Mouse (Mus musculus) spleen, postnatal 10 days (tissue): ENCODE results near the gene Cbx1.
"Not testable (repeated sequence)": the region's sequence is repeated elsewhere in the genome, so short reads cannot be mapped to it uniquely, and the experiment has no call there.

Source experiments
- DNase-seq, 2 experiments: peaks; one replicate each; pipeline ENCODE4 v3.0.0; 2021 to 2022; ENCODE audit warnings: low spot score in 2 of 2

Gene Cbx1

GRCm38 (mm10) chr11:96775665-96776064 is 13.3 kb upstream of the Cbx1 start:
- DNase-seq: no peak

- no peak for DNase-seq
Measured at GRCm38 (mm10) chr11:96776068-96776467, 12.9 kb upstream of the Cbx1 start.

GRCm38 (mm10) chr11:96776968-96777962 is 11.7 kb upstream of the Cbx1 start, which contains the start of gene Snx11:
Gene Snx11, minus strand, starts transcription at chr11:96777559.
- DNase-seq: peak; percentile 99

GRCm38 (mm10) chr11:96778061-96778627 is 10.8 kb upstream of the Cbx1 start:
- DNase-seq: not testable (repeated sequence)

- no peak for DNase-seq
Measured at GRCm38 (mm10) chr11:96780306-96780705, 8.6 kb upstream of the Cbx1 start.

- no peak for DNase-seq
Measured at GRCm38 (mm10) chr11:96781425-96781824, 7.5 kb upstream of the Cbx1 start.

GRCm38 (mm10) chr11:96784847-96785246 is 4.1 kb upstream of the Cbx1 start:
- peak; percentile 82 to 91 for DNase-seq

- no peak for DNase-seq
Measured at GRCm38 (mm10) chr11:96786731-96787450, 2.0 kb upstream of the Cbx1 start.

- no peak for DNase-seq
Measured at GRCm38 (mm10) chr11:96789990-96790389, 1.1 kb downstream of the Cbx1 start.

GRCm38 (mm10) chr11:96790681-96791080 is 1.8 kb downstream of the Cbx1 start:
- no peak for DNase-seq

GRCm38 (mm10) chr11:96795491-96795890 is 6.6 kb downstream of the Cbx1 start:
- DNase-seq: no peak

GRCm38 (mm10) chr11:96796081-96796480 is 7.2 kb downstream of the Cbx1 start:
- DNase-seq: no peak

GRCm38 (mm10) chr11:96796586-96796985 is 7.7 kb downstream of the Cbx1 start:
- no peak for DNase-seq

GRCm38 (mm10) chr11:96799511-96799910 is 10.6 kb downstream of the Cbx1 start:
- no peak for DNase-seq

GRCm38 (mm10) chr11:96805606-96806005 is 16.7 kb downstream of the Cbx1 start:
- DNase-seq: no peak

- no peak for DNase-seq
Measured at GRCm38 (mm10) chr11:96808066-96808465, 19.1 kb downstream of the Cbx1 start.

- no peak for DNase-seq
Measured at GRCm38 (mm10) chr11:96809562-96810235, 20.8 kb downstream of the Cbx1 start.

GRCm38 (mm10) chr11:96811188-96811587 is 22.3 kb downstream of the Cbx1 start:
- not testable (repeated sequence) for DNase-seq

GRCm38 (mm10) chr11:96813455-96813854 is 24.5 kb downstream of the Cbx1 start:
- no peak for DNase-seq

GRCm38 (mm10) chr11:96813920-96814319 is 25.0 kb downstream of the Cbx1 start:
- no peak for DNase-seq

- DNase-seq: no peak
Measured at GRCm38 (mm10) chr11:96814443-96814842, 25.5 kb downstream of the Cbx1 start.

- DNase-seq: no peak
Measured at GRCm38 (mm10) chr11:96815895-96816294, 27.0 kb downstream of the Cbx1 start.
